Mouse (Mus musculus): Measurements from ENCODE around the gene Fgf6. TPM values are rescaled to one million over a fixed set of nuclear protein-coding genes. Genes with fewer than 3 reads are reported as not detected.

The Fgf6 gene
- polyA plus RNA-seq (2014; fragmentation: Nextera tagmentation; extraction: Ambion mirVana) = 1.1 and 1.2 TPM in 2 replicates

GRCm38 (mm10) chr6:127014906-127015770 lies at the start of gene Fgf6:
TSS of gene Fgf6 (plus strand) at chr6:127015586.
- no peak within 1 kb of the TSS for H3K27ac ChIP-seq (ENCODE audit: low read depth, low read length)
- no peaks in the 10 kb centered on the region for H3K36me3 ChIP-seq (ENCODE audit: control insufficient read depth, insufficient read depth, low read length)
- no peaks in the 10 kb centered on the region for H3K9me3 ChIP-seq (ENCODE audit: control insufficient read depth, low read length)
- H3K9ac ChIP-seq (ENCODE audit: low read length) = no peak within 1 kb of the TSS
- ATAC-seq (ENCODE audit: insufficient read depth, low FRiP score, low TSS enrichment) (no peak), DNase-seq (ENCODE audit: low spot score) (no peak)
- H3K27me3 ChIP-seq (ENCODE audit: control insufficient read depth, insufficient read depth, low read length) = no peaks in the 10 kb centered on the region
- 75% methylated on average over 26 of the region's 26 CpGs for WGBS
- no peak within 1 kb of the TSS for H3K4me2 ChIP-seq (ENCODE audit: low read depth)
- H3K4me3 ChIP-seq (ENCODE audit: low read depth, low read length) = no peak within 1 kb of the TSS
- peaks cover 6% of the 10 kb centered on the region for H3K4me1 ChIP-seq (ENCODE audit: control insufficient read depth, insufficient read depth, low read length)

GRCm38 (mm10) chr6:126966241-126967026 lies 49.0 kb upstream of the Fgf6 start:
- H3K4me1 ChIP-seq (ENCODE audit: control insufficient read depth, insufficient read depth, low read length) = no peaks in the 10 kb centered on the region
- H3K36me3 ChIP-seq (ENCODE audit: control insufficient read depth, insufficient read depth, low read length) = no peaks in the 10 kb centered on the region
- DNase-seq (ENCODE audit: low spot score) = no peak
- no peak overlapping the region for H3K9ac ChIP-seq (ENCODE audit: low read length)
- H3K4me3 ChIP-seq (ENCODE audit: low read depth, low read length) = no peak overlapping the region
- no peak for ATAC-seq (ENCODE audit: insufficient read depth, low FRiP score, low TSS enrichment)
- H3K4me2 ChIP-seq (ENCODE audit: low read depth) = no peak overlapping the region
- no peak overlapping the region for H3K27ac ChIP-seq (ENCODE audit: low read depth, low read length)
- no peaks in the 10 kb centered on the region for H3K9me3 ChIP-seq (ENCODE audit: control insufficient read depth, low read length)
- no peaks in the 10 kb centered on the region for H3K27me3 ChIP-seq (ENCODE audit: control insufficient read depth, insufficient read depth, low read length)
- WGBS = 91% methylated on average over 14 of the region's 14 CpGs

- Histone ChIP-seq H3K9me3 (ENCODE audit: control insufficient read depth, low read length) (no peaks in the 10 kb centered on the region), H3K4me2 (ENCODE audit: low read depth) (no peak overlapping the region), H3K27me3 (ENCODE audit: control insufficient read depth, insufficient read depth, low read length) (no peaks in the 10 kb centered on the region), H3K4me1 (ENCODE audit: control insufficient read depth, insufficient read depth, low read length) (no peaks in the 10 kb centered on the region), H3K27ac (ENCODE audit: low read depth, low read length) (no peak overlapping the region), H3K4me3 (ENCODE audit: low read depth, low read length) (no peak overlapping the region), H3K9ac (ENCODE audit: low read length) (no peak overlapping the region), H3K36me3 (ENCODE audit: control insufficient read depth, insufficient read depth, low read length) (no peaks in the 10 kb centered on the region)
- ATAC-seq (ENCODE audit: insufficient read depth, low FRiP score, low TSS enrichment) (no peak), DNase-seq (ENCODE audit: low spot score) (no peak)
- WGBS = 63% methylated on average over 5 of the region's 5 CpGs
Measured at GRCm38 (mm10) chr6:126981539-126982234, 33.7 kb upstream of the Fgf6 start.

GRCm38 (mm10) chr6:126993676-126994075 lies 21.7 kb upstream of the Fgf6 start:
- H3K4me1 ChIP-seq (ENCODE audit: control insufficient read depth, insufficient read depth, low read length) = no peaks in the 10 kb centered on the region
- DNase-seq (ENCODE audit: low spot score) (no peak), ATAC-seq (ENCODE audit: insufficient read depth, low FRiP score, low TSS enrichment) (no peak)
- no peaks in the 10 kb centered on the region for H3K27me3 ChIP-seq (ENCODE audit: control insufficient read depth, insufficient read depth, low read length)
- no peak overlapping the region for H3K4me3 ChIP-seq (ENCODE audit: low read depth, low read length)
- no peaks in the 10 kb centered on the region for H3K9me3 ChIP-seq (ENCODE audit: control insufficient read depth, low read length)
- H3K36me3 ChIP-seq (ENCODE audit: control insufficient read depth, insufficient read depth, low read length) = no peaks in the 10 kb centered on the region
- 70% methylated on average over 2 of the region's 2 CpGs for WGBS
- no peak overlapping the region for H3K4me2 ChIP-seq (ENCODE audit: low read depth)
- no peak overlapping the region for H3K27ac ChIP-seq (ENCODE audit: low read depth, low read length)
- H3K9ac ChIP-seq (ENCODE audit: low read length) = no peak overlapping the region

GRCm38 (mm10) chr6:126995494-126995893 lies 19.9 kb upstream of the Fgf6 start:
- Histone ChIP-seq H3K9ac (ENCODE audit: low read length) (no peak overlapping the region), H3K27ac (ENCODE audit: low read depth, low read length) (no peak overlapping the region), H3K9me3 (ENCODE audit: control insufficient read depth, low read length) (no peaks in the 10 kb centered on the region), H3K4me1 (ENCODE audit: control insufficient read depth, insufficient read depth, low read length) (no peaks in the 10 kb centered on the region), H3K4me3 (ENCODE audit: low read depth, low read length) (no peak overlapping the region), H3K36me3 (ENCODE audit: control insufficient read depth, insufficient read depth, low read length) (no peaks in the 10 kb centered on the region), H3K27me3 (ENCODE audit: control insufficient read depth, insufficient read depth, low read length) (no peaks in the 10 kb centered on the region), H3K4me2 (ENCODE audit: low read depth) (no peak overlapping the region)
- DNase-seq (ENCODE audit: low spot score) = no peak
- ATAC-seq (ENCODE audit: insufficient read depth, low FRiP score, low TSS enrichment) = no peak
- 88% methylated on average over 3 of the region's 3 CpGs for WGBS

- H3K4me2 ChIP-seq (ENCODE audit: low read depth) = no peak overlapping the region
- H3K4me3 ChIP-seq (ENCODE audit: low read depth, low read length) = no peak overlapping the region
- no peak overlapping the region for H3K27ac ChIP-seq (ENCODE audit: low read depth, low read length)
- no peaks in the 10 kb centered on the region for H3K9me3 ChIP-seq (ENCODE audit: control insufficient read depth, low read length)
- no peak for ATAC-seq (ENCODE audit: insufficient read depth, low FRiP score, low TSS enrichment)
- no peaks in the 10 kb centered on the region for H3K27me3 ChIP-seq (ENCODE audit: control insufficient read depth, insufficient read depth, low read length)
- no peaks in the 10 kb centered on the region for H3K36me3 ChIP-seq (ENCODE audit: control insufficient read depth, insufficient read depth, low read length)
- DNase-seq (ENCODE audit: low spot score) = no peak
- 84% methylated on average over 5 of the region's 5 CpGs for WGBS
- H3K4me1 ChIP-seq (ENCODE audit: control insufficient read depth, insufficient read depth, low read length) = no peaks in the 10 kb centered on the region
- H3K9ac ChIP-seq (ENCODE audit: low read length) = no peak overlapping the region
Measured at GRCm38 (mm10) chr6:126996399-126996798, 19.0 kb upstream of the Fgf6 start.

- ATAC-seq (ENCODE audit: insufficient read depth, low FRiP score, low TSS enrichment) (no peak), DNase-seq (ENCODE audit: low spot score) (no peak)
- H3K4me1 ChIP-seq (ENCODE audit: control insufficient read depth, insufficient read depth, low read length) = no peaks in the 10 kb centered on the region
- WGBS = 96% methylated on average over 3 of the region's 3 CpGs
- H3K9ac ChIP-seq (ENCODE audit: low read length) = no peak overlapping the region
- H3K9me3 ChIP-seq (ENCODE audit: control insufficient read depth, low read length) = no peaks in the 10 kb centered on the region
- H3K4me2 ChIP-seq (ENCODE audit: low read depth) = no peak overlapping the region
- no peak overlapping the region for H3K4me3 ChIP-seq (ENCODE audit: low read depth, low read length)
- H3K36me3 ChIP-seq (ENCODE audit: control insufficient read depth, insufficient read depth, low read length) = no peaks in the 10 kb centered on the region
- H3K27ac ChIP-seq (ENCODE audit: low read depth, low read length) = no peak overlapping the region
- no peaks in the 10 kb centered on the region for H3K27me3 ChIP-seq (ENCODE audit: control insufficient read depth, insufficient read depth, low read length)
Measured at GRCm38 (mm10) chr6:127005646-127006045, 9.7 kb upstream of the Fgf6 start.

GRCm38 (mm10) chr6:127006551-127006950 lies 8.8 kb upstream of the Fgf6 start:
- no peaks in the 10 kb centered on the region for H3K36me3 ChIP-seq (ENCODE audit: control insufficient read depth, insufficient read depth, low read length)
- WGBS = 83% methylated on average over 3 of the region's 3 CpGs

More at GRCm38 (mm10) chr6:127006551-127006950, 8.8 kb upstream of the Fgf6 start:
- Histone ChIP-seq H3K4me1 (ENCODE audit: control insufficient read depth, insufficient read depth, low read length) (no peaks in the 10 kb centered on the region), H3K27me3 (ENCODE audit: control insufficient read depth, insufficient read depth, low read length) (no peaks in the 10 kb centered on the region), H3K4me3 (ENCODE audit: low read depth, low read length) (no peak overlapping the region), H3K9ac (ENCODE audit: low read length) (no peak overlapping the region), H3K27ac (ENCODE audit: low read depth, low read length) (no peak overlapping the region), H3K4me2 (ENCODE audit: low read depth) (no peak overlapping the region), H3K9me3 (ENCODE audit: control insufficient read depth, low read length) (no peaks in the 10 kb centered on the region)
- ATAC-seq (ENCODE audit: insufficient read depth, low FRiP score, low TSS enrichment) = no peak
- no peak for DNase-seq (ENCODE audit: low spot score)

All from neural tube, embryonic 11.5 days (tissue).